ENCODE assay signal across 9 mouse cellular contexts in genomic region chr7:63911383-63912233, GRCm38 (mm10). TPM values are rescaled to one million over a fixed set of nuclear protein-coding genes. Genes with fewer than 3 reads are reported as not detected.
DNase-seq lines count a peak whose midpoint lies in the region; ATAC-seq and TF ChIP-seq lines count a peak whose summit lies in the region.
"Had no signal": no experiment of that assay in that cellular context is flagged by ENCODE, and none has a peak within 500 bp of the region (broad histone marks: within the 10 kb centered on the region; RNA-seq: fewer than 3 reads in every experiment).

No protein-coding gene starts in this region.

- no peak for TF ChIP-seq POLR2A in thymus, adult 2 months (IDR thresholded peaks at IDR 0.05; ENCODE audit: control insufficient read depth, extremely low read depth, insufficient read depth, low read length, poor library complexity)
- no peak for TF ChIP-seq POLR2A in testis, adult 2 months (IDR thresholded peaks at IDR 0.05; ENCODE audit: control insufficient read depth, low read depth, low read length)

- H3K4me1 ChIP-seq in thymus, adult 2 months (replicated peaks; ENCODE audit: control insufficient read depth, insufficient read depth, low read length) = peaks cover 69% of the 10 kb centered on the region
- peaks cover 84% of the 10 kb centered on the region for H3K4me1 ChIP-seq in heart, embryonic 10.5 days
- H3K4me1 ChIP-seq in kidney, embryonic 15.5 days = peaks cover 63% of the 10 kb centered on the region
- peaks cover 14% of the 10 kb centered on the region for H3K4me1 ChIP-seq in testis, adult 2 months (ENCODE audit: control insufficient read depth, insufficient read depth, low read length)

- no peaks in the 10 kb centered on the region for H3K36me3 ChIP-seq in thymus, adult 2 months (ENCODE audit: control insufficient read depth, insufficient read depth, low read length)
- no peaks in the 10 kb centered on the region for H3K36me3 ChIP-seq in heart, embryonic 10.5 days
- H3K36me3 ChIP-seq in kidney, embryonic 15.5 days = no peaks in the 10 kb centered on the region
- H3K36me3 ChIP-seq in testis, adult 2 months (ENCODE audit: control insufficient read depth, insufficient read depth, low read length) = no peaks in the 10 kb centered on the region

- no peak for DNase-seq in thymus, adult 2 months
- DNase-seq in thymus, postnatal 36 days = no peak
- DNase-seq in cerebellum, postnatal 14 days = peak; percentile 86 to 89
- DNase-seq in heart, embryonic 10.5 days (ENCODE audit: low spot score) = no peak
- DNase-seq in lung, postnatal 36 days = peak; percentile 94
- no peak for DNase-seq in thymus, postnatal 4 days

- WGBS in thymus, adult 2 months = 24% methylated on average over 8 of the region's 8 CpGs
- 43% methylated on average over 8 of the region's 8 CpGs for WGBS in heart, embryonic 10.5 days
- 54% methylated on average over 8 of the region's 8 CpGs for WGBS in kidney, embryonic 15.5 days

- no peak overlapping the region for H3K9ac ChIP-seq in kidney, embryonic 15.5 days

- TF ChIP-seq CTCF in thymus, adult 2 months (IDR thresholded peaks at IDR 0.05; ENCODE audit: borderline replicate concordance, control insufficient read depth, extremely low read depth, insufficient read depth, low read length, poor library complexity) = no peak
- no peak for TF ChIP-seq CTCF in testis, adult 2 months (IDR thresholded peaks at IDR 0.05; ENCODE audit: control insufficient read depth, insufficient read depth, insufficient replicate concordance, low read depth, low read length)

- H3K4me2 ChIP-seq in kidney, embryonic 15.5 days = no peak overlapping the region

- H3K27ac ChIP-seq in thymus, adult 2 months (ENCODE audit: control insufficient read depth, insufficient read depth, low read length) = peak overlapping the region; percentile 32
- H3K27ac ChIP-seq in heart, embryonic 10.5 days = peak overlapping the region; percentile 81
- peak overlapping the region; percentile 73 for H3K27ac ChIP-seq in kidney, embryonic 15.5 days
- peak overlapping the region; percentile 78 for H3K27ac ChIP-seq in testis, adult 2 months (ENCODE audit: control insufficient read depth, insufficient read depth, low read depth, low read length)

- no peaks in the 10 kb centered on the region for H3K27me3 ChIP-seq in thymus, adult 2 months (ENCODE audit: control insufficient read depth, insufficient read depth, low read length)
- no peaks in the 10 kb centered on the region for H3K27me3 ChIP-seq in heart, embryonic 10.5 days (ENCODE audit: insufficient read depth, poor library complexity, severe bottlenecking)
- H3K27me3 ChIP-seq in kidney, embryonic 15.5 days = no peaks in the 10 kb centered on the region
- no peaks in the 10 kb centered on the region for H3K27me3 ChIP-seq in testis, adult 2 months (ENCODE audit: control insufficient read depth, insufficient read depth, low read length)

- H3K9me3 ChIP-seq in heart, embryonic 10.5 days = no peaks in the 10 kb centered on the region
- H3K9me3 ChIP-seq in kidney, embryonic 15.5 days (replicated peaks) = no peaks in the 10 kb centered on the region

- peak; percentile 19; the same call in 1 of the 2 replicates for ATAC-seq in kidney, embryonic 15.5 days (replicated peaks; ENCODE audit: low FRiP score)

- no peak overlapping the region for H3K4me3 ChIP-seq in thymus, adult 2 months (ENCODE audit: control insufficient read depth, insufficient read depth, low read length)
- peak overlapping the region; percentile 30; the same call in 1 of the 2 replicates for H3K4me3 ChIP-seq in heart, embryonic 10.5 days
- no peak overlapping the region for H3K4me3 ChIP-seq in kidney, embryonic 15.5 days (replicated peaks)
- no peak overlapping the region for H3K4me3 ChIP-seq in testis, adult 2 months (ENCODE audit: control insufficient read depth, low read depth, low read length)

RNA-seq across cellular contexts. Expression of gene E030018B13Rik, which starts 5.0 kb away (rescaled TPM):
- polyA plus RNA-seq in thymus, adult 2 months (2012; rRNA removed) = not detected in 2 replicates
- 0.18 TPM in 1 of 2 replicates, not detected in the other for polyA plus RNA-seq in heart, embryonic 10.5 days (2016; fragmentation: Nextera tagmentation; extraction: Ambion mirVana)
- polyA plus RNA-seq in kidney, embryonic 15.5 days (2015; fragmentation: Nextera tagmentation; extraction: Ambion mirVana) = 0.22 TPM in 1 of 2 replicates, not detected in the other
- polyA plus RNA-seq in testis, adult 2 months (2012; rRNA removed) = 0.11 TPM in 1 of 2 replicates, not detected in the other
- polyA plus RNA-seq: neural tube, embryonic 11.5 days had no signal

RNA-seq across cellular contexts. Expression of gene Klf13, which starts 27.1 kb away (rescaled TPM):
- polyA plus RNA-seq in thymus, adult 2 months (2012; rRNA removed) = 172 and 234 TPM in 2 replicates
- polyA plus RNA-seq in heart, embryonic 10.5 days (2016; fragmentation: Nextera tagmentation; extraction: Ambion mirVana) = 17.3 and 18.3 TPM in 2 replicates
- polyA plus RNA-seq in kidney, embryonic 15.5 days (2015; fragmentation: Nextera tagmentation; extraction: Ambion mirVana) = 21.8 and 23.3 TPM in 2 replicates
- 2.8 and 3.8 TPM in 2 replicates for polyA plus RNA-seq in testis, adult 2 months (2012; rRNA removed)

Comparison
In these comparisons a context has a peak if more than half of its experiments do, and no peak if none do; other contexts are left out.
1. DNase-seq: peak in cerebellum, postnatal 14 days (2 of 2) and lung, postnatal 36 days (single experiment); none in thymus, adult 2 months (single experiment), thymus, postnatal 36 days (0 of 2), heart, embryonic 10.5 days (single experiment) and thymus, postnatal 4 days (single experiment).
2. Peak in every context shown above with its lines, with median percentiles within 50 percentile points of each other: H3K27ac ChIP-seq.